Mouse (Mus musculus): ENCODE data around the gene Elp6. TPM values are rescaled to one million over a fixed set of nuclear protein-coding genes. Genes with fewer than 3 reads are reported as not detected.
A peak's percentile ranks its signal among the peaks of the same experiment; 100 is the strongest.

Elp6 gene
- total RNA-seq, 1 experiment, result 24.5 TPM

DNA sequence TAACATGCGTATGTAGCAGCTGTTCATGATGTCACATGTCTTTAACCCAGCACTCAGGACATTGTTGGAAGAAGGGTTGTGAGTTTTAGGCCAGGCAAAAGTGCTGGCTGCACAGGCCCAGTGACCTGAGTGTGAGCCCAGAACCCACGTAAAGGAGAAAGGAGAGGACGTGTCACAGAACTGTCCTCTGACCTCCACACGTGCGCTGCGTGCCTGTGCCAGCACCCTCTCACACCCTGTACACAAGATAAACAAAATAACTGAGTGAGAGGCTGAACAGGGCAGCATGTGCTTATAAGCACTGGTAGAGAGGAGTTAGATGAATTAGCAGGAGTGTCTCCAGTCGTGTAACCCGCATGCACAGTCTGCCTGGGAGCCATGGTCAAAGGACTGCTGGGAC lies 11.5 kb downstream of the Elp6 start:
- no peak overlapping the region for H3K9ac ChIP-seq (ENCODE audit: insufficient read depth, low read depth, low read length, poor library complexity, severe bottlenecking)
- peaks cover 30% of the 10 kb centered on the region; the same call in 1 of the 2 replicates for H3K36me3 ChIP-seq (ENCODE audit: control insufficient read depth, insufficient read depth, low read length, poor library complexity, severe bottlenecking)
- no peak for TF ChIP-seq ZNF384 (IDR thresholded peaks at IDR 0.05; ENCODE audit: low read depth, low read length)
- no peak for TF ChIP-seq ZC3H11A (IDR thresholded peaks at IDR 0.05; ENCODE audit: borderline replicate concordance, low read depth, low read length)
- TF ChIP-seq HCFC1 (IDR thresholded peaks at IDR 0.05; ENCODE audit: borderline replicate concordance, insufficient read depth, low read length), result no peak
- TF ChIP-seq CHD2 (IDR thresholded peaks at IDR 0.05; ENCODE audit: low read depth, low read length), result no peak
- no peak for TF ChIP-seq MAFK (IDR thresholded peaks at IDR 0.05; ENCODE audit: insufficient read depth, low read depth, low read length)
- in situ Hi-C loops (cut with MboI; ENCODE audit: low sequenced_read_pairs in 2 of 2, unreplicated experiment in 2 of 2), result no loop called here
- H3K4me1 ChIP-seq (ENCODE audit: control insufficient read depth in 2 of 2, insufficient read depth in 2 of 2, low read length in 2 of 2, poor library complexity in 1 of 2), result no peaks in the 10 kb centered on the region
- DNase-seq (ENCODE audit: low read depth, low spot score), result no peak
- no peaks in the 10 kb centered on the region for H3K9me3 ChIP-seq (ENCODE audit: control insufficient read depth, insufficient read depth, low read depth, low read length)
- H3K27ac ChIP-seq (ENCODE audit: insufficient read depth, low read depth, low read length, poor library complexity, severe bottlenecking), result no peak overlapping the region
- no peak overlapping the region for H3K4me3 ChIP-seq (ENCODE audit: insufficient read depth in 1 of 2, low read depth in 1 of 2, low read length in 2 of 2, poor library complexity in 1 of 2, severe bottlenecking in 1 of 2)

DNA sequence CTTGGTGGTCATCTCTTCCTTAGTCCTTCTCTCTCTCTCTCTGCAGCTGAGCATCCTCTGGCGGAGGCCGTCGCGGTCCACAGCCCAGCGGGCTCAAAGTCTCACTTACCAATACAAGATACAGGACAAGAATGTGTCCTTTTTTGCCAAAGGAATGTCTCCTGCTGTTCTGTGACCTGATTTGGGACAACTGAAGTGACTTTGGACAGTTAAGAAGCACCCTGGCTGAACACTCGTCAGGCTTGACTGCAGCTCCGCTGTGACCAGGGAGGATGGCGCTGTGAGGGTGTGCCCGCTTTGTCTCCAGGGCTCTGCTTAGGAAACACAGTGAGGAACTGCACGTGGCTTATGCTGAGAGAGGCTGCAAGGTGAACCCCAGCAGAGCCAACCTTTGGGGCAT lies 15.8 kb downstream of the Elp6 start:
- DNase-seq (ENCODE audit: low read depth, low spot score), result no peak
- TF ChIP-seq ZNF384 (IDR thresholded peaks at IDR 0.05; ENCODE audit: low read depth, low read length), result no peak
- no peak for TF ChIP-seq HCFC1 (IDR thresholded peaks at IDR 0.05; ENCODE audit: borderline replicate concordance, insufficient read depth, low read length)
- no peak for TF ChIP-seq MAFK (IDR thresholded peaks at IDR 0.05; ENCODE audit: insufficient read depth, low read depth, low read length)
- no peak for TF ChIP-seq CHD2 (IDR thresholded peaks at IDR 0.05; ENCODE audit: low read depth, low read length)
- no peak for TF ChIP-seq ZC3H11A (IDR thresholded peaks at IDR 0.05; ENCODE audit: borderline replicate concordance, low read depth, low read length)
- H3K9me3 ChIP-seq (ENCODE audit: control insufficient read depth, insufficient read depth, low read depth, low read length), result no peaks in the 10 kb centered on the region
- in situ Hi-C loops (cut with MboI; ENCODE audit: low sequenced_read_pairs in 2 of 2, unreplicated experiment in 2 of 2), result no loop called here
- no peak overlapping the region for H3K27ac ChIP-seq (ENCODE audit: insufficient read depth, low read depth, low read length, poor library complexity, severe bottlenecking)
- H3K36me3 ChIP-seq (ENCODE audit: control insufficient read depth, insufficient read depth, low read length, poor library complexity, severe bottlenecking), result peaks cover 16% of the 10 kb centered on the region; the same call in 1 of the 2 replicates
- no peak overlapping the region for H3K9ac ChIP-seq (ENCODE audit: insufficient read depth, low read depth, low read length, poor library complexity, severe bottlenecking)
- no peaks in the 10 kb centered on the region for H3K4me1 ChIP-seq (ENCODE audit: control insufficient read depth in 2 of 2, insufficient read depth in 2 of 2, low read length in 2 of 2, poor library complexity in 1 of 2)
- no peak overlapping the region for H3K4me3 ChIP-seq (ENCODE audit: insufficient read depth in 1 of 2, low read depth in 1 of 2, low read length in 2 of 2, poor library complexity in 1 of 2, severe bottlenecking in 1 of 2)

DNA sequence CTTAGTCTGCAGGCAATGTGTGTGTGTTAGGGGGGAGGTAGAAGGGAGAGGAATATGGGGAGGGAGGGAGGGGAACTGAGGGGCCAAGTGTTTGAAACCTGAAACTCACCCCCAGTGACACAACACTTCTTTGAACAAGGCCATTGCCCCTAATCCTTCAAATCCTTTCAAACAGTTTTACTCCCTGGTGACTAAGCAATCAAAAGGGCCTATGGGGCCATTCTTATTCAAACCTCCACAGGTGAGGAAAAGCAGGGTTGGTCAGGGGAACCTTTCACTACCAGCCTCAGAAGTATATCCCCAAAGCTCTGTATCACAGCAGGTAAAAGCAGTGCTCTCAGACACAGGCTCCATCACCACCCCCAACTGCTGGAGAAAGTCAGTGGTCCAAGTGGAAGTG lies 18.0 kb downstream of the Elp6 start:
- TF ChIP-seq ZNF384 (IDR thresholded peaks at IDR 0.05; ENCODE audit: low read depth, low read length), result no peak
- no peak for TF ChIP-seq CHD2 (IDR thresholded peaks at IDR 0.05; ENCODE audit: low read depth, low read length)
- TF ChIP-seq MAFK (IDR thresholded peaks at IDR 0.05; ENCODE audit: insufficient read depth, low read depth, low read length), result peak; percentile 70; the same call in 1 of the 2 replicates
- TF ChIP-seq ZC3H11A (IDR thresholded peaks at IDR 0.05; ENCODE audit: borderline replicate concordance, low read depth, low read length), result no peak
- no peak for TF ChIP-seq HCFC1 (IDR thresholded peaks at IDR 0.05; ENCODE audit: borderline replicate concordance, insufficient read depth, low read length)
- peak; percentile 57 for DNase-seq (ENCODE audit: low read depth, low spot score)
- in situ Hi-C loops (cut with MboI; ENCODE audit: low sequenced_read_pairs in 2 of 2, unreplicated experiment in 2 of 2), result no loop called here

DNA sequence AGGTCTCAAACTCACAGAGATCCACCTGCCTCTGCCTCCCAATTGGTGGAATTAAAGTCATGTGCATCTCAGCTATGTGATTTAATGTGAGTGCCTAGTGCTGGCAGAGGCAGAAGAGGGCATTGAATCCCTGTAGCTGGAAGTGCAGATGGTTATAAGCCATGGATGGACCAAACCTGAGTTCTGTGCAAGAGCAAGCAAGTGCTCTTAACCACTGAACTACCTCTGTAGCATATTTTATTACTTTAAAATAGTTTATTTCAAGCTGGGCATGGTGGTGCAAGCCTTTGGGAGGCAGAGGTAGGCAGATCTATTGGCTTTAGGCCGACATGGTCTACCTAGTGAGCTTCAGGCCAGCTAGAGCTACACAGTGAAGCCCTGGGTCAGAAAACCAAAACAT lies 19.2 kb downstream of the Elp6 start:
- no peak for DNase-seq (ENCODE audit: low read depth, low spot score)
- peaks cover 0 to 2% of the 10 kb centered on the region in 2 experiments; a peak in 1 of 4 replicates for H3K4me1 ChIP-seq (ENCODE audit: control insufficient read depth in 2 of 2, insufficient read depth in 2 of 2, low read length in 2 of 2, poor library complexity in 1 of 2)
- H3K27ac ChIP-seq (ENCODE audit: insufficient read depth, low read depth, low read length, poor library complexity, severe bottlenecking), result no peak overlapping the region
- no peak overlapping the region for H3K9ac ChIP-seq (ENCODE audit: insufficient read depth, low read depth, low read length, poor library complexity, severe bottlenecking)
- no peaks in the 10 kb centered on the region for H3K9me3 ChIP-seq (ENCODE audit: control insufficient read depth, insufficient read depth, low read depth, low read length)
- TF ChIP-seq HCFC1 (IDR thresholded peaks at IDR 0.05; ENCODE audit: borderline replicate concordance, insufficient read depth, low read length), result no peak
- TF ChIP-seq CHD2 (IDR thresholded peaks at IDR 0.05; ENCODE audit: low read depth, low read length), result no peak
- no peak for TF ChIP-seq MAFK (IDR thresholded peaks at IDR 0.05; ENCODE audit: insufficient read depth, low read depth, low read length)
- no peak for TF ChIP-seq ZC3H11A (IDR thresholded peaks at IDR 0.05; ENCODE audit: borderline replicate concordance, low read depth, low read length)
- TF ChIP-seq ZNF384 (IDR thresholded peaks at IDR 0.05; ENCODE audit: low read depth, low read length), result no peak
- peaks cover 10% of the 10 kb centered on the region; the same call in 1 of the 2 replicates for H3K36me3 ChIP-seq (ENCODE audit: control insufficient read depth, insufficient read depth, low read length, poor library complexity, severe bottlenecking)
- in situ Hi-C loops (cut with MboI; ENCODE audit: low sequenced_read_pairs in 2 of 2, unreplicated experiment in 2 of 2), result no loop called here
- H3K4me3 ChIP-seq (ENCODE audit: insufficient read depth in 1 of 2, low read depth in 1 of 2, low read length in 2 of 2, poor library complexity in 1 of 2, severe bottlenecking in 1 of 2), result no peak overlapping the region

More for the DNA sequence above, 18.0 kb downstream of the Elp6 start:
- H3K9ac ChIP-seq (ENCODE audit: insufficient read depth, low read depth, low read length, poor library complexity, severe bottlenecking), result no peak overlapping the region
- no peak overlapping the region for H3K4me3 ChIP-seq (ENCODE audit: insufficient read depth in 1 of 2, low read depth in 1 of 2, low read length in 2 of 2, poor library complexity in 1 of 2, severe bottlenecking in 1 of 2)
- peaks cover 10% of the 10 kb centered on the region; the same call in 1 of the 2 replicates for H3K36me3 ChIP-seq (ENCODE audit: control insufficient read depth, insufficient read depth, low read length, poor library complexity, severe bottlenecking)
- H3K4me1 ChIP-seq (ENCODE audit: control insufficient read depth in 2 of 2, insufficient read depth in 2 of 2, low read length in 2 of 2, poor library complexity in 1 of 2), result no peaks in the 10 kb centered on the region
- no peaks in the 10 kb centered on the region for H3K9me3 ChIP-seq (ENCODE audit: control insufficient read depth, insufficient read depth, low read depth, low read length)
- H3K27ac ChIP-seq (ENCODE audit: insufficient read depth, low read depth, low read length, poor library complexity, severe bottlenecking), result no peak overlapping the region

All from ES-E14 (cell line).